Mouse (Mus musculus): Measurements from ENCODE around the gene Folr1. TPM values are rescaled to one million over a fixed set of nuclear protein-coding genes. Genes with fewer than 3 reads are reported as not detected.
A peak's percentile ranks its signal among the peaks of the same experiment; 100 is the strongest.

Folr1 gene
- polyA plus RNA-seq, 1 experiment: not detected

GRCm38 (mm10) chr7:101837154-101837605, 33.4 kb downstream of the Folr1 start:
- Histone ChIP-seq H3K4me1 (ENCODE audit: control insufficient read depth) (peaks cover 23% of the 10 kb centered on the region), H3K27me3 (ENCODE audit: control insufficient read depth) (peaks cover 47% of the 10 kb centered on the region), H3K4me3 (replicated peaks) (peak overlapping the region; percentile 65), H3K9me3 (ENCODE audit: control insufficient read depth, low read length) (no peaks in the 10 kb centered on the region), H3K36me3 (ENCODE audit: control insufficient read depth) (peaks cover 9% of the 10 kb centered on the region; the same call in 1 of the 2 replicates)
- no peak for TF ChIP-seq GATA1 (IDR thresholded peaks at IDR 0.05; ENCODE audit: low read length)
- no peak for TF ChIP-seq TAL1 (IDR thresholded peaks at IDR 0.05; ENCODE audit: low read length)

- TF ChIP-seq TAL1 (IDR thresholded peaks at IDR 0.05; ENCODE audit: low read length): no peak
- TF ChIP-seq GATA1 (IDR thresholded peaks at IDR 0.05; ENCODE audit: low read length): no peak
- peaks cover 14% of the 10 kb centered on the region for H3K36me3 ChIP-seq (ENCODE audit: control insufficient read depth)
- no peaks in the 10 kb centered on the region for H3K9me3 ChIP-seq (ENCODE audit: control insufficient read depth, low read length)
- peaks cover 47% of the 10 kb centered on the region for H3K27me3 ChIP-seq (ENCODE audit: control insufficient read depth)
- H3K4me3 ChIP-seq (replicated peaks): peak overlapping the region; percentile 65
- H3K4me1 ChIP-seq (ENCODE audit: control insufficient read depth): peaks cover 23% of the 10 kb centered on the region
Observed at GRCm38 (mm10) chr7:101836271-101837153, 34.1 kb downstream of the Folr1 start.

GRCm38 (mm10) chr7:101835457-101836109, 35.0 kb downstream of the Folr1 start:
- Histone ChIP-seq H3K36me3 (ENCODE audit: control insufficient read depth) (peaks cover 23% of the 10 kb centered on the region), H3K9me3 (ENCODE audit: control insufficient read depth, low read length) (no peaks in the 10 kb centered on the region), H3K4me1 (ENCODE audit: control insufficient read depth) (peaks cover 23% of the 10 kb centered on the region), H3K27me3 (ENCODE audit: control insufficient read depth) (peaks cover 43% of the 10 kb centered on the region), H3K4me3 (replicated peaks) (no peak overlapping the region)
- no peak for TF ChIP-seq GATA1 (IDR thresholded peaks at IDR 0.05; ENCODE audit: low read length)
- no peak for TF ChIP-seq TAL1 (IDR thresholded peaks at IDR 0.05; ENCODE audit: low read length)

- H3K27me3 ChIP-seq (ENCODE audit: control insufficient read depth): peaks cover 38% of the 10 kb centered on the region
- peaks cover 26% of the 10 kb centered on the region for H3K36me3 ChIP-seq (ENCODE audit: control insufficient read depth)
- no peaks in the 10 kb centered on the region for H3K9me3 ChIP-seq (ENCODE audit: control insufficient read depth, low read length)
Observed at GRCm38 (mm10) chr7:101834903-101835302, 35.7 kb downstream of the Folr1 start.

GRCm38 (mm10) chr7:101833916-101834584, 36.5 kb downstream of the Folr1 start:
- Histone ChIP-seq H3K4me3 (replicated peaks) (no peak overlapping the region), H3K27me3 (ENCODE audit: control insufficient read depth) (peaks cover 37% of the 10 kb centered on the region), H3K9me3 (ENCODE audit: control insufficient read depth, low read length) (no peaks in the 10 kb centered on the region), H3K4me1 (ENCODE audit: control insufficient read depth) (peaks cover 23% of the 10 kb centered on the region), H3K36me3 (ENCODE audit: control insufficient read depth) (peaks cover 30% of the 10 kb centered on the region)
- TF ChIP-seq TAL1 (IDR thresholded peaks at IDR 0.05; ENCODE audit: low read length) (no peak), GATA1 (IDR thresholded peaks at IDR 0.05; ENCODE audit: low read length) (no peak)

More at GRCm38 (mm10) chr7:101834903-101835302, 35.7 kb downstream of the Folr1 start:
- TF ChIP-seq TAL1 (IDR thresholded peaks at IDR 0.05; ENCODE audit: low read length) (no peak), GATA1 (IDR thresholded peaks at IDR 0.05; ENCODE audit: low read length) (no peak)
- Histone ChIP-seq H3K4me1 (ENCODE audit: control insufficient read depth) (peaks cover 23% of the 10 kb centered on the region), H3K4me3 (replicated peaks) (no peak overlapping the region)

GRCm38 (mm10) chr7:101833352-101833751, 37.2 kb downstream of the Folr1 start:
- H3K4me3 ChIP-seq (replicated peaks): no peak overlapping the region
- no peaks in the 10 kb centered on the region for H3K9me3 ChIP-seq (ENCODE audit: control insufficient read depth, low read length)
- H3K4me1 ChIP-seq (ENCODE audit: control insufficient read depth): peaks cover 23% of the 10 kb centered on the region
- H3K36me3 ChIP-seq (ENCODE audit: control insufficient read depth): peaks cover 35% of the 10 kb centered on the region
- H3K27me3 ChIP-seq (ENCODE audit: control insufficient read depth): peaks cover 30% of the 10 kb centered on the region
- TF ChIP-seq GATA1 (IDR thresholded peaks at IDR 0.05; ENCODE audit: low read length): no peak
- TF ChIP-seq TAL1 (IDR thresholded peaks at IDR 0.05; ENCODE audit: low read length): no peak

GRCm38 (mm10) chr7:101832372-101832771, 38.2 kb downstream of the Folr1 start:
- no peaks in the 10 kb centered on the region for H3K9me3 ChIP-seq (ENCODE audit: control insufficient read depth, low read length)
- peaks cover 40% of the 10 kb centered on the region for H3K36me3 ChIP-seq (ENCODE audit: control insufficient read depth)
- H3K4me1 ChIP-seq (ENCODE audit: control insufficient read depth): peaks cover 14% of the 10 kb centered on the region
- TF ChIP-seq TAL1 (IDR thresholded peaks at IDR 0.05; ENCODE audit: low read length): no peak
- TF ChIP-seq GATA1 (IDR thresholded peaks at IDR 0.05; ENCODE audit: low read length): no peak
- H3K4me3 ChIP-seq (replicated peaks): no peak overlapping the region
- peaks cover 20% of the 10 kb centered on the region for H3K27me3 ChIP-seq (ENCODE audit: control insufficient read depth)

- Histone ChIP-seq H3K36me3 (ENCODE audit: control insufficient read depth) (peaks cover 46% of the 10 kb centered on the region), H3K27me3 (ENCODE audit: control insufficient read depth) (peaks cover 10% of the 10 kb centered on the region), H3K4me1 (ENCODE audit: control insufficient read depth) (peaks cover 5% of the 10 kb centered on the region), H3K9me3 (ENCODE audit: control insufficient read depth, low read length) (no peaks in the 10 kb centered on the region), H3K4me3 (replicated peaks) (no peak overlapping the region)
- TF ChIP-seq GATA1 (IDR thresholded peaks at IDR 0.05; ENCODE audit: low read length) (no peak), TAL1 (IDR thresholded peaks at IDR 0.05; ENCODE audit: low read length) (no peak)
Observed at GRCm38 (mm10) chr7:101831437-101831836, 39.2 kb downstream of the Folr1 start.
